Mouse (Mus musculus): ENCODE results near the gene Zfp664. TPM values are rescaled to one million over a fixed set of nuclear protein-coding genes. Genes with fewer than 3 reads are reported as not detected.

Zfp664 gene
- polyA plus RNA-seq, 1 experiment from 2014 or later: 171 TPM

DNA sequence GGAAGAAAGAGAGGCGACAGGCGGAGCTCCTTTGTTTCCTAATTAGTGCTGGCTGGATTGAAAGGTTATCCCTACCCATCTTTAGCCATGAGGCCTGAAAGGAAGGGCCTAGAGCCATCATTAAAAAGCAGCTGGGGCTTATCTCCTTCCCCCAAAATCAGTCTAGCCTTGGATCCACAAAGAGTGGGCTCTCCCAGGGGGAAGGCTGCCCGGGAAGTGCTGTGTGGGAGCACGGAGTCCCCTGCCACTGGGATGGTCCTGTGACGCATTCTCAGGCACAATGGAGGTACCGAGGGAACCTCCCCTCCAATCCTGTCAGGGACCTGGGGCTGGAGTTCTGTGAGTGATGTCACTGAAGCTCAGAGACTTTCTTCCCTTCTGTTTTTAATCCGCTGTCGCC, 68.6 kb downstream of the Zfp664 start:
- Histone ChIP-seq H3K36me3 (no peaks in the 10 kb centered on the region), H3K27me3 (no peaks in the 10 kb centered on the region), H3K4me2 (replicated peaks) (peak overlapping the region; percentile 21), H3K9ac (replicated peaks) (no peak overlapping the region; the same call in 1 of the 2 replicates), H3K9me3 (no peaks in the 10 kb centered on the region), H3K4me3 (no peak overlapping the region), H3K4me1 (peaks cover 19% of the 10 kb centered on the region), H3K27ac (replicated peaks) (peak overlapping the region; percentile 80)
- WGBS: 6% methylated on average over 8 of the region's 8 CpGs
- ATAC-seq (ENCODE audit: low FRiP score, low read depth): peak; percentile 77

DNA sequence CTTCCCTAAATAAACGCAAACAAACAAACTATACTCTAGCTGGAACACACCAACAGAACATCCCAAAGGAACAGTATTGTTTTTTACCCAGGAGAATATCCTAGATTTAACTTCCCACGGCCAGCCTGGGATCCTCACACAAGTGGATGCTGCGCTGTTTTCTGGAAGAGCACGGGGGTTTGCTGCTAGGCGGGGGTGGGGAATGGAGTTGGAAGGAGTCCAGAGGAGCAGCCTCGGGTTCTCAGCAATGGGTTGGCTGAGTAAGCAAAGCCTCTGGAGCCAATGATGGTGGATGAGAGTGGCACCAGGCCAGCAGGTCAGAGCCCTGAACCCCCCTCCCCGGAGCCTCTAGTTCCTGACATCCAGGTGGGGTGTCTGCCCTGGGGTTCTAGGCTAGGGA, 72.1 kb downstream of the Zfp664 start:
- H3K9me3 ChIP-seq: peaks cover 4% of the 10 kb centered on the region; the same call in 1 of the 2 replicates
- H3K27me3 ChIP-seq: no peaks in the 10 kb centered on the region
- 78% methylated on average over 7 of the region's 7 CpGs for WGBS
- peaks cover 18% of the 10 kb centered on the region for H3K4me1 ChIP-seq
- no peak for ATAC-seq (ENCODE audit: low FRiP score, low read depth)
- H3K9ac ChIP-seq (replicated peaks): no peak overlapping the region
- no peak overlapping the region for H3K4me2 ChIP-seq (replicated peaks)
- H3K4me3 ChIP-seq: no peak overlapping the region
- no peak overlapping the region for H3K27ac ChIP-seq (replicated peaks)
- no peaks in the 10 kb centered on the region for H3K36me3 ChIP-seq

DNA sequence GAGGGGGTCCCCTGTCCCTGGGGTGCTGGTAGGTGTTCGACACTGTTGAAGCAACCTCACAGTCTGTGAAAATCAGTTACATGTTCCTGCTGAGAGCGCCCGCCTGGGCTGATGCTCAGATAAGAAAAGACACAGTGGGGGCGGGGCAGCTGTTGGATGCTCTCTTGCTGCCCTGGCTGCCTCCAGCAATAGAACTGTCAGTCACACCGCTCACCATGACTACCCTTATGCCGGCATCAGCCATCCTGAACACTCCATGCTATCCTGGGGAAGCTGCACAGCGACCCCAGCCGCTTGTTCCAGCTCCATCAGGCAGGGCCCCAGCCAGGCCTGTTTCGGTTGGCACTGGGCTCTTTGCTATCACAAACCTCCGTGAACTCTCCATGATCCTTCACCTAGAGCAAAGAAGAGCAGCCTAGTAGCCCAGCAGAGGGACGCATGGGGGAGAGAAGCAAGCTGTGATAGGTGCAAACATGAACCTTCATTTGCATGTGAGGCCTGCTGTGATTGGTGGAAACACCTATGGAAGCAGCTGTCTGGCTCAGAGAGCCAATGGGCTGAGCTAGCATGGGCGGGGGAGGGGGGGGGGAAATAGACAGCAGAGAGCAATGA, 80.8 kb downstream of the Zfp664 start:
- 0 out of 2 replicates have a peak, but pooled peaks cover 9% of the 10 kb centered on the region for H3K9me3 ChIP-seq
- H3K27me3 ChIP-seq: no peaks in the 10 kb centered on the region
- peaks cover 14% of the 10 kb centered on the region for H3K4me1 ChIP-seq
- peak overlapping the region; percentile 32; the same call in 1 of the 2 replicates for H3K27ac ChIP-seq (replicated peaks)
- WGBS: 62% methylated on average over 12 of the region's 12 CpGs
- no peak overlapping the region for H3K4me2 ChIP-seq (replicated peaks)
- H3K4me3 ChIP-seq: no peak overlapping the region
- peak; percentile 66 for ATAC-seq (ENCODE audit: low FRiP score, low read depth)
- H3K36me3 ChIP-seq: no peaks in the 10 kb centered on the region
- H3K9ac ChIP-seq (replicated peaks): no peak overlapping the region

DNA sequence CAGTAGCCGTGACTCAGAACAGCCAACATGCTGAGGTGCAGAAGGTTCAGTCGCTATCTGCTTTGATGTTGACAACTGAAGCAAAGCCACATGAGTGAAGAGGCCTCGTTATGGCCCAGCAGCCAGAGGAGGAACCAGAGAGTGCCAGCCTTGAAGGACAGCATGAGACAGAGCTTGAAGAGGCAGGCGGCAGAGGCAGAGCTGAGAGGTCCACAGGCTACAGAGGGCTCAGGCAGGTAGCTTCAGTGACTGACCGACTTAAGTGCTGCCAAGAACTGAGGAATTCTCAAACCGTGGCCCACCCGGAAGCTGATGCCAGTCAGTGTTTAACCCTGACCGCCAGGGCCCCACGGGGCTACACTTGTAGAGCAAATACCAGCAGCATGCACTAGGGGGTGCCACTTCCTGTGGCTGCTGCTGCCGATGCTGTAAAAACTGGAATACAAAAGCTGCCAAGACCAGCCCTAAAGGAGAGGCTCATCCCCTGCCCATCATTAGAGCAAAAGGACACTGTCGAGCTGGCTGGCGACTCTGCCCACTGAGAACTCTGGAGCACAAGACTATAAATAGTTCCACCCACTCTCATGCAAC, 81.4 kb downstream of the Zfp664 start:
- Histone ChIP-seq H3K4me3 (no peak overlapping the region), H3K9me3 (0 out of 2 replicates have a peak, but pooled peaks cover 9% of the 10 kb centered on the region), H3K4me2 (replicated peaks) (no peak overlapping the region), H3K4me1 (peaks cover 14% of the 10 kb centered on the region), H3K9ac (replicated peaks) (no peak overlapping the region), H3K27ac (replicated peaks) (no peak overlapping the region), H3K27me3 (no peaks in the 10 kb centered on the region), H3K36me3 (no peaks in the 10 kb centered on the region)
- 71% methylated on average over 12 of the region's 12 CpGs for WGBS
- no peak for ATAC-seq (ENCODE audit: low FRiP score, low read depth)

DNA sequence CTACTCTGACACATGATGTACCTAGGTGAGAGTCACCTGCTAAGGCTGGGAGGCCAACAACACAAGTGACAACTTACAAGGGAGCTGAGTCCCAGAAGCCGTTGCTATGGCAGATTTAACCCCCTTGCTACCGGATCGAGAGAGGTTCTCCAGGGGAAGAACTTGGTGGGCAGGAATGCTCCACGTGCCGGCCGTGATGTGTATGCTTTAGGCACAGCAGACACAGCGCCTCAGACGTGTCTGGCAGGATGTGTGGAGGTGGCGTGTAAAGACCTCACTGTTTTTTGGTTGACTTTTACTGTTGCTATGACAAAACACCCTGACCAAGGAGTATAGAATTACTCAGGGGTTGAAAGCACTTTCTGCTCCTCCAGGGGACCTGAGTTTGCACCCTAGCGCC, 81.9 kb downstream of the Zfp664 start:
- no peak overlapping the region for H3K27ac ChIP-seq (replicated peaks)
- no peak for ATAC-seq (ENCODE audit: low FRiP score, low read depth)
- H3K36me3 ChIP-seq: no peaks in the 10 kb centered on the region
- H3K9ac ChIP-seq (replicated peaks): no peak overlapping the region
- peaks cover 14% of the 10 kb centered on the region for H3K4me1 ChIP-seq
- WGBS: 89% methylated on average over 10 of the region's 10 CpGs
- no peaks in the 10 kb centered on the region for H3K27me3 ChIP-seq
- no peak overlapping the region for H3K4me3 ChIP-seq
- H3K4me2 ChIP-seq (replicated peaks): no peak overlapping the region
- 0 out of 2 replicates have a peak, but pooled peaks cover 9% of the 10 kb centered on the region for H3K9me3 ChIP-seq

DNA sequence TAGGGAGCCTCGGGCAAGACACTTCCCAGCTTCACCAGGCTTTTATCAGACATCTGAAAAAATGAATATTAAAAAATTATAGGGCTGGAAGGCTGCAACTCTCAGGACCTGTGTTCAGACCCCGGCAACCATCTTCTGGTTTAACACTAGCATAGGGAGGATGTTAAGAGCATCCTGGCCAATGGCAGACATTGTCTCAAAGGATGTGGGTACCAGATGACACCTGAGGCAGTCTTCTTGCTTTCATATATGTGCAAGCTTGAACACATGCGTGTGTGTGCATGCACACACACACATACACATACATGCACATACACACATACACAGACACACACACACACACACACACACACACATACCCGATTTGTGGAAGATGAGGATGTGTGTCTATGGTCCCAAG, 82.6 kb downstream of the Zfp664 start:
- no peak for ATAC-seq (ENCODE audit: low FRiP score, low read depth)
- Histone ChIP-seq H3K9me3 (0 out of 2 replicates have a peak, but pooled peaks cover 9% of the 10 kb centered on the region), H3K36me3 (no peaks in the 10 kb centered on the region), H3K4me1 (peaks cover 14% of the 10 kb centered on the region), H3K27me3 (no peaks in the 10 kb centered on the region), H3K4me3 (no peak overlapping the region), H3K27ac (replicated peaks) (no peak overlapping the region), H3K4me2 (replicated peaks) (no peak overlapping the region), H3K9ac (replicated peaks) (no peak overlapping the region)
- 87% methylated on average over 4 of the region's 4 CpGs for WGBS

DNA sequence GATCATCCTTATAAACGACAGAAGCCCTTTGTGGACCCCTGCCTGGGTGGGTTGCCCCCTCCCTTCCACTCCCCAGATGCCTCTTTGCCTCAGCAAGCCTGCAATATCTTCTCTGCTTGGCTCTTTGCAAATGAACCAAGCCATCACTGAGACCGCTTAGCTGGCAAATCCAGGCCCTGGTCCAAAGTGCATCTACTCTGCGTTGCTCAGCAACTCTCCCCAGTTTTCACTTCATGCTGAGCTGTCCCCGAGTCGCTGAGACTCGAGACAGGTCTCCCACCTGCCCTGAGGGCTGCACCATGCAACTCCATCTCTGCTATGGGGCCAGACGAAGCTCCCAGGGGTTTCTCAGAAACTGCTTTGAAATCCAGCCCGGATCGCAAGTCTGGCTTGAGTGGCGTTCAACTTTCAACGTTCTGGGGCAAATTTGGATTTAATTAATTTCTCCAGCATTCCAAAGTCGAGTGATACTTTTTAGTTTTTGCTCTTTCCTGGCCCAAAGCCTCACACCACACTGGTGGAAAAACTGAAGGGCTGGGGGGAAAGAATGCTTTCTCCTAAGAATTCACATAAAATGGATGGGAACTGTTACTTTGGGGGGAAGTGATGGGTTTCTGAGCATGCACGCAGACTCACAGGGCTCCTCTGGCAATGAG, 88.3 kb downstream of the Zfp664 start:
- ATAC-seq (ENCODE audit: low FRiP score, low read depth): no peak
- 66% methylated on average over 13 of the region's 13 CpGs for WGBS
- no peak overlapping the region for H3K27ac ChIP-seq (replicated peaks)

DNA sequence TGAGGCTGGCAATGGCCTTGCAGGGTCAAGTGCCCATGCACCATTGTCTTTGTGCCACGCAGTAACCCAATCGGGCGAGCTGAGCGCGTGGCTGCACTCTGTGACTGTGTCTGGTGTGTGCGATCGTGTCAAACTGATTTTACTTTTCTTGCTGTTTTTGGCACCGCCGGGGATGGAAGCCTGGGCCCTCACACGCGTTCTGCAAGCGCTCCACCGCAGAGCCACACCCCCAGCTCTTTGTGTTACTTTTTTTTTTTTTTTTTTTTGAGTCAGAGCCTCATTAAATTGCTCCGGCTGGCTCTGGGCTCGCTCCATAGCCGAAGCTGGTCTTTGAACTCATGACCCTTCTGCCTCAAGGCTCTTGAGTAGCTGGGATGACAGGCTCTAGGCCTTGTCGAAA, 88.8 kb downstream of the Zfp664 start:
- Histone ChIP-seq H3K9ac (replicated peaks) (no peak overlapping the region), H3K4me1 (no peaks in the 10 kb centered on the region), H3K4me2 (replicated peaks) (no peak overlapping the region), H3K4me3 (no peak overlapping the region), H3K36me3 (no peaks in the 10 kb centered on the region), H3K27ac (replicated peaks) (no peak overlapping the region), H3K9me3 (0 out of 2 replicates have a peak, but pooled peaks cover 9% of the 10 kb centered on the region), H3K27me3 (no peaks in the 10 kb centered on the region)
- WGBS: 72% methylated on average over 17 of the region's 17 CpGs
- ATAC-seq (ENCODE audit: low FRiP score, low read depth): no peak

More for the DNA sequence above, 88.3 kb downstream of the Zfp664 start:
- Histone ChIP-seq H3K9ac (replicated peaks) (no peak overlapping the region), H3K4me1 (no peaks in the 10 kb centered on the region), H3K36me3 (no peaks in the 10 kb centered on the region), H3K27me3 (no peaks in the 10 kb centered on the region), H3K4me3 (no peak overlapping the region), H3K9me3 (0 out of 2 replicates have a peak, but pooled peaks cover 9% of the 10 kb centered on the region), H3K4me2 (replicated peaks) (no peak overlapping the region)

Other genes starting within 250 kb of the Zfp664 start
- 50.3 and 59.6 TPM in 2 replicates for gene Atp6v0a2, start 234.1 kb upstream of the Zfp664 start, polyA plus RNA-seq (2016; fragmentation: Nextera tagmentation; extraction: Ambion mirVana)
- gene Dnah10, start 137.6 kb upstream of the Zfp664 start, polyA plus RNA-seq (2016; fragmentation: Nextera tagmentation; extraction: Ambion mirVana): 0.09 and 0.14 TPM in 2 replicates
- gene Ccdc92, start 267 bp upstream of the Zfp664 start, polyA plus RNA-seq (2016; fragmentation: Nextera tagmentation; extraction: Ambion mirVana): 20.8 and 21.3 TPM in 2 replicates
- gene Rflna, start 140.5 kb downstream of the Zfp664 start, polyA plus RNA-seq (2016; fragmentation: Nextera tagmentation; extraction: Ambion mirVana): 5.2 and 12.1 TPM in 2 replicates

All from midbrain, embryonic 12.5 days (tissue).